Mouse (Mus musculus) megakaryocyte, embryonic 14.5 days (primary cell): ENCODE results near the gene Mcts2. TPM values are rescaled to one million over a fixed set of nuclear protein-coding genes. Genes with fewer than 3 reads are reported as not detected.
A peak's percentile ranks its signal among the peaks of the same experiment; 100 is the strongest.

Source experiments
- H3K27me3 ChIP-seq: replicated peaks from 2 replicates; pipeline ENCODE3; 2012; ENCODE audit warnings: inconsistent platforms
- H3K36me3 ChIP-seq: replicated peaks from 2 replicates; pipeline ENCODE3; 2012; ENCODE audit warnings: low read length, inconsistent platforms, mixed read lengths
- H3K4me1 ChIP-seq: 2 replicates; pipeline ENCODE4 v1.6.1; 2012; ENCODE audit warnings: inconsistent platforms
- H3K4me3 ChIP-seq: replicated peaks from 2 replicates; pipeline ENCODE3; 2012; ENCODE audit warnings: moderate library complexity, mild to moderate bottlenecking, inconsistent platforms
- H3K9me3 ChIP-seq: 2 replicates; pipeline ENCODE4 v1.6.1; 2012; ENCODE audit warnings: inconsistent platforms
- FLI1 ChIP-seq: IDR thresholded peaks from 2 replicates; pipeline ENCODE4 v1.6.1; 2012; ENCODE audit warnings: low read length, inconsistent platforms, mixed read lengths
- GATA1 ChIP-seq: IDR thresholded peaks from 3 replicates; pipeline ENCODE4 v1.6.1; 2012; ENCODE audit warnings: mixed read lengths, low read length, inconsistent platforms, borderline replicate concordance
- polyA plus RNA-seq: library from polyadenylated mRNA; stranded (reverse); fragments of >175 nt; gene quantifications from 2 replicates; pipeline ENCODE4 v1.2.3, GENCODE M21; 2012; ENCODE audit warnings: low replicate concordance; ENCODE audit not compliant: insufficient read depth

The Mcts2 gene
- polyA plus RNA-seq, 1 experiment: not detected

- Histone ChIP-seq H3K4me1 (peaks cover 51% of the 10 kb centered on the region), H3K36me3 (peaks cover 17% of the 10 kb centered on the region), H3K4me3 (peak within 1 kb of the TSS; percentile 99), H3K27me3 (peaks cover 8% of the 10 kb centered on the region), H3K9me3 (no peaks in the 10 kb centered on the region)
- TF ChIP-seq GATA1: no peak
- no peak for TF ChIP-seq FLI1
These were observed 17.6 kb upstream of the Mcts2 start, which contains the start of gene H13 for GRCm38 (mm10) chr2:152669256-152669638. H13 (plus strand) TSS chr2:152669461.

- Histone ChIP-seq H3K4me3 (peak overlapping the region; percentile 99), H3K36me3 (peaks cover 22% of the 10 kb centered on the region), H3K27me3 (peaks cover 5% of the 10 kb centered on the region), H3K4me1 (peaks cover 54% of the 10 kb centered on the region), H3K9me3 (no peaks in the 10 kb centered on the region)
- no peak for TF ChIP-seq GATA1
These were observed 17.0 kb upstream of the Mcts2 start for GRCm38 (mm10) chr2:152669639-152670484.

- peaks cover 63% of the 10 kb centered on the region for H3K4me1 ChIP-seq
- H3K4me3 ChIP-seq: peak overlapping the region; percentile 99
- peaks cover 34% of the 10 kb centered on the region for H3K36me3 ChIP-seq
- H3K27me3 ChIP-seq: no peaks in the 10 kb centered on the region
- no peak for TF ChIP-seq GATA1
- TF ChIP-seq FLI1: no peak
- no peaks in the 10 kb centered on the region for H3K9me3 ChIP-seq
These were observed 15.7 kb upstream of the Mcts2 start for GRCm38 (mm10) chr2:152670983-152671641.

- H3K9me3 ChIP-seq: no peaks in the 10 kb centered on the region
- TF ChIP-seq FLI1 (no peak), GATA1 (no peak; the same call in 2 of the 3 replicates)
- peak overlapping the region; percentile 99 for H3K4me3 ChIP-seq
- peaks cover 68% of the 10 kb centered on the region for H3K4me1 ChIP-seq
- no peaks in the 10 kb centered on the region for H3K27me3 ChIP-seq
- H3K36me3 ChIP-seq: peaks cover 39% of the 10 kb centered on the region
These were observed 15.2 kb upstream of the Mcts2 start for GRCm38 (mm10) chr2:152671642-152671999.

- no peaks in the 10 kb centered on the region for H3K27me3 ChIP-seq
- H3K9me3 ChIP-seq: no peaks in the 10 kb centered on the region
- H3K4me3 ChIP-seq: peak overlapping the region; percentile 99
- peaks cover 45% of the 10 kb centered on the region for H3K36me3 ChIP-seq
- H3K4me1 ChIP-seq: peaks cover 72% of the 10 kb centered on the region
- no peak for TF ChIP-seq GATA1
- no peak for TF ChIP-seq FLI1
These were observed 14.7 kb upstream of the Mcts2 start for GRCm38 (mm10) chr2:152672166-152672565.

- Histone ChIP-seq H3K4me1 (peaks cover 85% of the 10 kb centered on the region), H3K36me3 (peaks cover 64% of the 10 kb centered on the region), H3K27me3 (no peaks in the 10 kb centered on the region), H3K4me3 (peak overlapping the region; percentile 60), H3K9me3 (no peaks in the 10 kb centered on the region)
- TF ChIP-seq GATA1 (no peak), FLI1 (no peak)
These were observed 12.7 kb upstream of the Mcts2 start for GRCm38 (mm10) chr2:152674148-152674547.

GRCm38 (mm10) chr2:152675252-152675791 is 11.5 kb upstream of the Mcts2 start:
- Histone ChIP-seq H3K27me3 (no peaks in the 10 kb centered on the region), H3K4me3 (no peak overlapping the region), H3K4me1 (peaks cover 87% of the 10 kb centered on the region), H3K9me3 (no peaks in the 10 kb centered on the region), H3K36me3 (peaks cover 76% of the 10 kb centered on the region)
- TF ChIP-seq GATA1: no peak
- no peak for TF ChIP-seq FLI1

- Histone ChIP-seq H3K4me1 (peaks cover 87% of the 10 kb centered on the region), H3K36me3 (peaks cover 93% of the 10 kb centered on the region), H3K9me3 (no peaks in the 10 kb centered on the region), H3K27me3 (no peaks in the 10 kb centered on the region), H3K4me3 (no peak overlapping the region)
- TF ChIP-seq FLI1 (no peak), GATA1 (no peak)
These were observed 8.5 kb upstream of the Mcts2 start for GRCm38 (mm10) chr2:152678302-152678701.

- H3K9me3 ChIP-seq: no peaks in the 10 kb centered on the region
- H3K4me3 ChIP-seq: no peak overlapping the region
- TF ChIP-seq GATA1 (no peak), FLI1 (no peak)
- H3K36me3 ChIP-seq: peaks cover 96% of the 10 kb centered on the region
- H3K4me1 ChIP-seq: peaks cover 89% of the 10 kb centered on the region
- no peaks in the 10 kb centered on the region for H3K27me3 ChIP-seq
These were observed 7.9 kb upstream of the Mcts2 start for GRCm38 (mm10) chr2:152678925-152679324.
